Mouse (Mus musculus) olfactory bulb, adult 2 months (tissue): Measurements from ENCODE around the gene Gtpbp4. TPM values are rescaled to one million over a fixed set of nuclear protein-coding genes. Genes with fewer than 3 reads are reported as not detected.
"Not testable (repeated sequence)": the region's sequence is repeated elsewhere in the genome, so short reads cannot be mapped to it uniquely, and the experiment has no call there.

Experiments used
- H3K27ac ChIP-seq: fragments of 200-500 bp; 2 replicates; pipeline ENCODE4 v1.5.1; 2012; ENCODE audit warnings: low read depth, low read length; ENCODE audit not compliant: insufficient read depth
- H3K4me1 ChIP-seq: fragments of 200-500 bp; 2 replicates; pipeline ENCODE4 v1.6.1; 2012; ENCODE audit warnings: low read length; ENCODE audit not compliant: control insufficient read depth, insufficient read depth
- H3K4me3 ChIP-seq: fragments of 200-500 bp; 2 replicates; pipeline ENCODE4 v1.5.1; 2012; ENCODE audit warnings: mild to moderate bottlenecking, low read depth, low read length, moderate library complexity; ENCODE audit not compliant: insufficient read depth
- CTCF ChIP-seq: fragments of 200-500 bp; IDR thresholded peaks from 2 replicates; pipeline ENCODE4 v1.5.1; 2012; ENCODE audit warnings: low read depth, mild to moderate bottlenecking, low read length, moderate library complexity; ENCODE audit not compliant: insufficient read depth
- POLR2A ChIP-seq: fragments of 200-500 bp; IDR thresholded peaks from 2 replicates; pipeline ENCODE4 v1.6.1; 2012; ENCODE audit warnings: mild to moderate bottlenecking, low read depth, low read length, moderate library complexity; ENCODE audit not compliant: insufficient read depth
- WGBS: fragments of 180-500 bp; shearing (Covaris S2); methylation state at CpG from one replicate; pipeline ENCODE4 v1.1.7; 2018; 5-methylcytosine and 5-hydroxymethylcytosine counted together
- polyA plus RNA-seq: library from polyadenylated mRNA; stranded (reverse); fragments of >200 nt; gene quantifications from 2 replicates; pipeline ENCODE4 v1.2.4, GENCODE M21; 2012; ENCODE audit warnings: low replicate concordance; ENCODE audit not compliant: missing spikeins, insufficient read depth, insufficient read length

The Gtpbp4 gene
- polyA plus RNA-seq, 1 experiment: not detected

DNA sequence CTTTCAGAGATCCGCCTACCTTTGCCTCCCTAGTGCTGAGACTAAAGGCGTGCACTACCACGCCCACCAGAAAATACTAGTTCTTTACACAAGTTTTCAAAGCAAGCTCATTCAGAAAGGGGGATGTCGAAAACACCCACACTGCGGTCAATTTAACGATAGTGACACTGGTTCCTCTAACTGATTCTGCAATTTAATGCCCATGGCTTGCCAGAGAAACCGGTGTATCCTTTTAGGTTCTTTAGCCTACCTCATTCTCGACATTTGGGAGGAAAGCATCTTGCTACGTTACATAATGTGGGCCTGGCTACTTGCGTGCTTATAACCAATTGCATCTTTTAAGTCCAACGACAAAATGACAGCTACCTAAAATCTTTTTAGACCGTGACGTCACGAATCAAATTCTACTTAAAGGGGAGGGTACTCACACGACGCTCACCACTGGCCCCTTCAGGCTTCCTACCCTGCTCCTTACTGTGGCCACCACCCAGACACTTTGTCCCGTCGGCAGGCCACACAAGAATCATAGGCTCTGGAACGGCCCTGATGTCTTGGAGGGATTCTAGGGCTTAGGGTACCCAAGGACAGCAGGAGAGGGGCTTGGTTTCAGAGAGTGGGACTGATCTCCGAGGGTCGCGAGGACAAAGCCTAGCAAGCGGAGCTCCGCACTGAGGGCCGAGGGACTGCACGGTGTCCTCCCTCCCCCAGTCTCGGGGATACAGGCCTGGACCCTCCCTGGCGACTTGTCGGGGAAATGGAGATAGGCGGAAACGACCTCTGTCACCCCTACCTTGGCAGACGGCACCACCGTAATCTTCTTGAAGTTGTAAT, 509 bp downstream of the Gtpbp4 start:
- TF ChIP-seq POLR2A (no peak), CTCF (no peak)
- 2% methylated on average over 33 of the region's 33 CpGs for WGBS

DNA sequence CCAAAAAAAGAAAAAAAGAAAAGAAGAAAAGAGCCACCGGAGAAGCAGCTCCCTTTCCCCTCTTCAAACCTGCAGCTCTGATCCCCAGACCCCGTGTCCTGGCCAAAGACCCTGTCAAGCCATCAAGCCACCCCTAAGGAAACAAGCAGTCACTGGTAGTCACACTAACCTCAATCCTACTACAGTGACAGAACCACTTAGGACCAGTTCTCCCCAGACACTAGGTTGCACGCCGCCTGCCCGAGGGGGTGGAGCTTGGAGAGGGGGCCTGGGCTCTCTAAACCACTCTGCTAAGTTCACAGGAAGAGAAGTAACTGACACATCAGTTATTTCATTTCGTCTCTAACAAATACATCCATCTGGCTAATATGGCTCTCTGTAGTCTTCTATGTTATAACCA, 3.7 kb downstream of the Gtpbp4 start:
- TF ChIP-seq CTCF (no peak), POLR2A (no peak)
- H3K4me1 ChIP-seq: peaks cover 4% of the 10 kb centered on the region
- no peak overlapping the region for H3K27ac ChIP-seq
- 88% methylated on average over 6 of the region's 6 CpGs for WGBS
- H3K4me3 ChIP-seq: no peak overlapping the region

More for the DNA sequence above, 509 bp downstream of the Gtpbp4 start:
- peaks cover 4% of the 10 kb centered on the region for H3K4me1 ChIP-seq
- H3K4me3 ChIP-seq: peak overlapping the region; percentile 95
- no peak overlapping the region for H3K27ac ChIP-seq

DNA sequence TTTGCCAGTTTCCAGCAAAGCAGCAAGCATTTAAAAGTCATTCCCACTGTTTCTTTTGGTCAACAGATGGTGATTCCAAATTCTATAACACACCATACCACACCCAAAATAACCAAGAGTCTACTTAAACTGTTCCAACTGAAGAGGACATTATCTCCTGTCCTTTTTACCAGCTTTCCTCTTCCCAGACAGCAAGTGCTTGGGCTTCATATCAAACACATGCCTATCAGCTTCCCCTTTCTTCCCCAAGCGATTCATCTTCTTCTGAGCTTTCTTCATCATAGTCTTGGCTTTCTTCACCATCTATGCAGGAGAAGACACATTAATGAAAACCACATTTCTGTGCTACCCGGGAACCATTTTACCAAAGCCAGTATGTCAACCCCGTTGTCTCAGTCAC, 22.9 kb downstream of the Gtpbp4 start:
- TF ChIP-seq CTCF (no peak), POLR2A (no peak)
- 98% methylated on average over 3 of the region's 3 CpGs for WGBS
- no peak overlapping the region for H3K27ac ChIP-seq
- no peak overlapping the region for H3K4me3 ChIP-seq
- H3K4me1 ChIP-seq: no peaks in the 10 kb centered on the region

DNA sequence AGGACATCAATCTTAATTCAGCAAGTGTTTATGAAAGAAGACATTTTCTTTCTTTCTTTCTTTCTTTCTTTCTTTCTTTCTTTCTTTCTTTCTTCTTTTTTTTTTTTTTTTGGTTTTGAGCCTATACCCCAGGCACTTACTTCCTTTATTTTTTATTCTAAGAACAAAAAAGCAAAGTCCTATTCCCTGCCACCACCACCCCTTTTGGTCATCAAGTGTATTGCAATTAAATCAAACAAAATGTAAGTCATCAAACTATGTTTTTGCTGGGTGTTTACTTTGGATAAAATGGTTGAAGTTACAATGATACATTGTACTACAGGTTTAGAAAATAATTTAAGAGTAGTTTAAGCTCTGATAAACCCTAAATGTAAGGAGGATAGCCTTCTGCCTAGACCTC, 23.5 kb downstream of the Gtpbp4 start:
- no peaks in the 10 kb centered on the region for H3K4me1 ChIP-seq
- TF ChIP-seq CTCF (no peak), POLR2A (no peak)
- H3K27ac ChIP-seq: no peak overlapping the region
- no peak overlapping the region for H3K4me3 ChIP-seq

DNA sequence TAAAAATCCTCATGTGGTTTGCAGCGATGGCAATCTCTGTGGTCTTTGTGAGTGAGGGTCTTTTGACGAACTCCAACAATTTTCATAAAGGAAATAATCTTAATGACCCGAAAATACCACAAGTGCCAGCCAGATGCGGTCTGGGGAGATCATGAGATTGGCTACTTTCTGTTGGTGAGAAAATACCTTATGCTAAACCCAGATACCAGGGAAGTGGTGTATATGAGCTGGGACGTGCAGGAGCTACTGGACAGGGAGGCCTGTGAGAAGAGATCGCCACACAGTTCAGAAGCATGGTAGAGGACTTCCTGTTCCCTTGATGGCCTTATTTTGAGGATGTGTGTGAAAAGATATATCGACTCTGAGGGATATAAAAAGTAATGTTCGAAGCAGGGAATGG, 28.1 kb downstream of the Gtpbp4 start:
- no peak overlapping the region for H3K27ac ChIP-seq
- TF ChIP-seq POLR2A (no peak), CTCF (no peak)
- 92% methylated on average over 8 of the region's 8 CpGs for WGBS
- H3K4me1 ChIP-seq: no peaks in the 10 kb centered on the region
- no peak overlapping the region for H3K4me3 ChIP-seq

DNA sequence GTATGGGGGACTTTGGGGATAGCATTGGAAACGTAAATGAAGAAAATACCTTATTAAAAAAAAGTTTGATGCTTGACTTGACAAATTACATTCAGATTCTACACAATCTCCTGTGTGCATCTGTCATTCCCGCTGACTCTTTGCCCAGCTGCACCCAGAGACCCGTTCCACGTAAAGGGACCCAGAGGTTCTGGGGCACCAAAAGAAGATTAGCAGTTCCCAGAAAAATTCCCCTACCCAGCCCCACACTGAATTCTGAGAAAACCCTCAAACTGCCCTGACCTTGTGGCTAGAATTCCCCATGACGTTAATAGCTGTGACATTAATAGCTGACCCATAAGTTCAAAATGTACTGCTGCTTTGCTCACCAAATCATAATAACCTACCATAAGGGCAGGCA, 30.7 kb downstream of the Gtpbp4 start:
- H3K4me1 ChIP-seq: no peaks in the 10 kb centered on the region
- WGBS: 97% methylated on average over 5 of the region's 5 CpGs
- no peak overlapping the region for H3K27ac ChIP-seq
- no peak overlapping the region for H3K4me3 ChIP-seq
- TF ChIP-seq CTCF: no peak
- TF ChIP-seq POLR2A: no peak

DNA sequence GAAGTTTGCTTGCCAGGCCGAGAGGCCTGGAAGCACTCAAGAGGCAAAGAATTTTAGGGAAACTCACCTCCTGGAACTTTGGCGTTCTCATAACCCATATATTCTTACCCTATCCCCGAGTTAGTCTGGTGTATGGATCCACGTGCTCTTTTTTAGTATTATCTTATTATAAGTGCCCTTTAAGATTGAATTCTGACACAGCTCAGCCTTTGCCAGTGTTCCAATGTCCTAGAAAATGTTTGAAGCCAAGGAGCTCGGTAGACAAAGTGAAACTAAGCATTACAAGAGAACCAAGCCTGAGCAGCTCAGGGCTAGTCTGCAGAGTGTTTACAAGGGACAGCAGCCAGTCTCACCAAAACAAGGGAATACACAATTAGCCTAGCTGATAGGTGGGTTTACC, 33.6 kb downstream of the Gtpbp4 start:
- H3K4me1 ChIP-seq, H3K27ac ChIP-seq, H3K4me3 ChIP-seq: not testable (repeated sequence)
- 39% methylated on average over 5 of the region's 5 CpGs for WGBS

DNA sequence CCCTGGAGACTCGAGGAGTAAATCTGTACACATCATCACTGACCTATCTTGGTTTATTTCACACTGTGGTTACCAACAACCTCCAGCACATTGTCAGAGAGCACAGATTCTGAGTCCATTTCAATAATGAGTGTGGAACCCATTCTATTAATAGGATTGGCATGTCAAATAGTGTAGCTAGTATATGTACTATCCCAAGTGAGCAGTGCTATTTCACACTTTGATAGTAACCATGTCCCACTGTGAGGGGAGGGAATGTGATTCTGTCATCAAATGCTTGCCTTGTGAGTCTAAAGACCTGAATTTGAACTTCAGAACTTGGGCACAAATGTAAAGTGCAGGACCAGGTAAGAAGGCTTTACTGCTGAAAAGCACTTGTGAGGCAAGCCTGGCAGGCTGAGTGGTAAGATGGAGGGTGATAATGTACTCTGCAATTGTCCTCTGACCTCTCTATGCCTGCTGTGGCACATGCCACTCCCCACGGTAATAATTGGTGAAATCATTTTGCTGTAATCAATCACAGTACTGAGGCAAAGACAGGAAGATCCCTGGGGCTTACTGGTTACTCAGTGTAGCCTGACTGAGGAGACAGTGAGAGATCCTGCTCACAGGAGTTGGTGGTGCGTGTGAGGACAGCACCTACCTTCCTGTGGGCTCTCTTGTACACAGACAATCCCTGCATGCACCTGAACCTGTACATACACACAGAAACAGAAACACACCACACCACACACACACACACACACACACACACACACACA, 34.6 kb downstream of the Gtpbp4 start:
- H3K4me3 ChIP-seq, H3K27ac ChIP-seq, H3K4me1 ChIP-seq: not testable (repeated sequence)
- 74% methylated on average over 3 of the region's 3 CpGs for WGBS

DNA sequence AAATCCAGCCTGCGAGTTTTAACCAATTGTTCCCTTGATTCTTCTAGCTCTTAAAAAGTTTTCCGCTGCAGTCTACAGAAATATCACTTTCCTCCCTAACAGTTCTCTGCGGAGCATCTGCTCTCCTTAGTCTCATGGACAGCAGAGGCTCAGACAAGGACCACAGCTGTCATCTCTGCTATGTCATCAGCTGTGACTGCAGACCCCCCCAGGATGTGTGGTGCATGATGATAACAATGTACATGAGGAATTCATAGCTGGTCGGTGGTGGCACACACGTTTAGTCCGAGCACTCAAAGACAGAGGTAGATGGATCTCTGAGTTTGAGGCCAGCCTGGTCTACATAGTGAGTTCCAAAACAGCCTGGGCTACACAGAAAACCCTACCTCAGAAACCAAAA, 36.3 kb downstream of the Gtpbp4 start:
- H3K4me3 ChIP-seq, H3K4me1 ChIP-seq, H3K27ac ChIP-seq: not testable (repeated sequence)
- WGBS: 95% methylated on average over 5 of the region's 6 CpGs

DNA sequence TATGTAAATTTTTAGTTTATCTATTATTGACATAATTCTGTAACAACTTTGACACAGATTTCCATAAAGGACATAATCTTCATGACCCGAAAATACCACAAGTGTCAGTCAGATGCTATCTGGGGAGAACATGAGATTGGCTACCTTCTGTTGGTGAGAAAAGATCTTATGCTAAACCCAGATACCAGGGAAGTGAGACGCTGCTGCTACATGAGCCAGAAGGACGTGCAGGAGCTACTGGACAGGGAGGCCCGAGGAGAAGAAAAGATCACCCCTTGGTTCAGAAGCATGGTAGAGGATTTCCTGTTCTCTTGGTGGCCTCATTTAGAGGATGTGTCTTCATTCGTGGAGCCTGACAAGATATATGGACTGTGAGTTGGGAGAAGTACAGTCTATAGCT, 36.8 kb downstream of the Gtpbp4 start:
- not testable (repeated sequence) for H3K27ac ChIP-seq, H3K4me1 ChIP-seq, H3K4me3 ChIP-seq
- 78% methylated on average over 1 of the region's 5 CpGs for WGBS

DNA sequence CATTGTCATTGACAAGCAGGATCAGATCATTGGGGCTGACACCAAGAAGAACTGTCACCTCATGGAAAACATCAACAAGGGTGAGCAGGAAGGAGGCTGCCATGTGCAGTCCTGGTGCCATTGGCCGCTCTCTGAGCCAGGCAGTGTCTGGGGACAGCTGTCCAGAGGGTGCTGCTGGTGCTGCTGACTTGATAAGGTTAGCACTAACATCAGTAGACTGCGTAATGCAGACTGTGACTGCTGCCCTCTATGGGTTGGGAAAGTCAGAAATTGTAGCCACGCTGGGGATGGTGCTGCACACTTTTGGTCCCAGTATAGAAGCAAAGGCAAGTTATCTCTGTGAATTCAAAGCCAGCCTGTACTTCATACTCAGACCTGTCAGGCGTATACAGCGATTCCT, 39.0 kb downstream of the Gtpbp4 start:
- not testable (repeated sequence) for H3K27ac ChIP-seq, H3K4me3 ChIP-seq, H3K4me1 ChIP-seq
- WGBS: no CpG with 5 or more reads among the region's 5 CpGs

DNA sequence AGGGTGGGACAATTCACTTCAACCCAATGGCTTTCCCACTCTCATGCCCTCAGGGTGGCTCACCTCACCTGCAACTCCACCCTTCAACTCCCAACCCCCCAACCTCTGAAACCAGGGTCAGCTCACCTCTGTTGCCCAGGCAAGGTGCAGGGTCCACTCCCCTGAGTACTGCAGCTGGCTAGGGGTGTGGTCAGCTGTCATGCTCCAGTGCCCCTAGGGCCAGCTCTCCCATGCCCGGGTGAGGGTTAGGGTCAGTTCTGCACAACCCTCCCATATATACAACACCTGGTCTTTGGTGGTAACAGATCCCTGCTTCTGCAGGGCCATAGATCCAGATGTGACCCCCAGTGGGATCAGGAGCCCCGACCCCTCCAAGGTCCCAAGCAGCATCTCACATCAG, 40.8 kb downstream of the Gtpbp4 start:
- H3K27ac ChIP-seq, H3K4me1 ChIP-seq, H3K4me3 ChIP-seq: not testable (repeated sequence)
- WGBS: 93% methylated on average over 2 of the region's 2 CpGs

DNA sequence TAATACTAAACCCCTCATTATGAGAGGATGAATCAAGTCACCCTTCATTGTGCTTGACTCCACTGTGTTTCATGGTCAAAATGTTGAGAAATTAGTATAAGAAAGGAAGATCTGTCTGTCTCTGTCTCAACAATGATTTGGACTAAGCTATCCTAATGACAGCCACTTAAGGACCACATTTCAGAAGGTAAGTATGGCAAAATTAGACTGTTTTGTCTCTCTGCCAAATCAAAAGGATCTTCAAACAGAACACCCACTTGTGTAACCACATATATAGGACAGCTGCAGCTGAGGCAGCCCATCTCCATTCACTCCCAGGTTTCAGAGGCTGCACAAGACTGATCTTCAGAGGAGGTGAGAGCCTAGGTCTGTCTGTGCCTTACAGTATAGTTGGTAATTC, 43.3 kb downstream of the Gtpbp4 start, which contains the start of gene Idi2:
TSS of gene Idi2 (plus strand) at position 301 of the 400 bp plus-strand sequence.
- not testable (repeated sequence) for H3K4me1 ChIP-seq, H3K27ac ChIP-seq, H3K4me3 ChIP-seq

DNA sequence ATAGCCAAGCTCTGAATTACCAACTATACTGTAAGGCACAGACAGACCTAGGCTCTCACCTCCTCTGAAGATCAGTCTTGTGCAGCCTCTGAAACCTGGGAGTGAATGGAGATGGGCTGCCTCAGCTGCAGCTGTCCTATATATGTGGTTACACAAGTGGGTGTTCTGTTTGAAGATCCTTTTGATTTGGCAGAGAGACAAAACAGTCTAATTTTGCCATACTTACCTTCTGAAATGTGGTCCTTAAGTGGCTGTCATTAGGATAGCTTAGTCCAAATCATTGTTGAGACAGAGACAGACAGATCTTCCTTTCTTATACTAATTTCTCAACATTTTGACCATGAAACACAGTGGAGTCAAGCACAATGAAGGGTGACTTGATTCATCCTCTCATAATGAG, 47.8 kb downstream of the Gtpbp4 start, which contains the start of gene Gm9745:
TSS of gene Gm9745 (minus strand) at position 101 of the 400 bp plus-strand sequence.
- H3K4me1 ChIP-seq, H3K27ac ChIP-seq, H3K4me3 ChIP-seq: not testable (repeated sequence)
